Mouse (Mus musculus) embryonic fibroblast, embryonic 13.5 days (primary cell): ENCODE results near the gene Ssr1.

ENCODE experiments used
- CTCF ChIP-seq: IDR thresholded peaks from 2 replicates; pipeline ENCODE4 v1.5.1; 2011; ENCODE audit warnings: mild to moderate bottlenecking, control low read depth, low read length, moderate library complexity, borderline replicate concordance; ENCODE audit not compliant: insufficient read depth
- POLR2A ChIP-seq: IDR thresholded peaks from 2 replicates; pipeline ENCODE4 v1.6.1; 2011; ENCODE audit warnings: low read depth, mild to moderate bottlenecking, control low read depth, low read length, moderate library complexity

DNA sequence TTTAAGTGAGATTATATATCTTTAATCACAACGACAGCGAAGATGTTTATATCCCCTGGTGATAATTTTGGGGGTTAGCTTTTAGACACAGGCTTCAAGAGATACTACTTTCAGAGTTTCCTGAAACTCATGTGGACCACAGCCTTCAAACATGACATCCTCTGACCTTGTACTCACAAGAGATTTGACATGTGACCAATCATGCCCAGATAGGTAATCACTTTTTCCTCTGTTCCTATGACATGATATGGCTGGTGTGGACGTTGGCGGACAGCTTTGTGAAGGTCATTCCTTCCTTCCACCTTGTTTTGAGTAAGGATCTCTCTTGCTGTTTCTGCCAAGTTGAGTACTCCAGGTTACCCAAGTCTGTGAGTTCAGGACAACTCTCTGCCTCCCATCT lies 34.4 kb upstream of the Ssr1 start:
- TF ChIP-seq CTCF = no peak
- no peak for TF ChIP-seq POLR2A
